Mouse (Mus musculus) testis, adult 2 months (tissue): ENCODE measurements around the gene Clca2.

Experiments
- CTCF ChIP-seq: fragments of 200-500 bp; IDR thresholded peaks from 2 replicates; pipeline ENCODE4 v1.5.1; 2012; ENCODE audit warnings: low read depth, mild to moderate bottlenecking, inconsistent platforms, low read length, moderate library complexity; ENCODE audit not compliant: control insufficient read depth, insufficient read depth, insufficient replicate concordance
- POLR2A ChIP-seq: fragments of 200-500 bp; IDR thresholded peaks from 2 replicates; pipeline ENCODE4 v1.6.1; 2012; ENCODE audit warnings: low read depth, mild to moderate bottlenecking, inconsistent platforms, low read length, moderate library complexity; ENCODE audit not compliant: control insufficient read depth

DNA sequence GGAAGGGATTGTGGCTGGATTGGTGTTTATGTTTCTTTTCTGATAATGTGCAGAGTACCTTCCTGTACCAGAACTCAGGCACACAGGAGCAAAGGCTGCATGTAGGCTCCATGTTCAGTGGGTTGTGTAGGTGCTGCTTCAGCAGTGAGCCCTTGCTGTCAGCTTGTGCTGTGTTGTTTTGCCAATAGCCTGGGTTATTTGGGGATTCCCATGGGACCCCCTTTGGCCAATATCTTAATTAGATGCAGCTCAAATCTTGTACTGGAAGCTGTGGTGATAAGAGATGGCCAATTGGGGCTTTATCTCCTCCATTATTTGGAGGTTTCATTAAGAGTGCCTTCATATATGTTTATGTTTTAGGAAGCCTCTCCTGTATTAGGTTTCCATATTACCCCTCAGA, 43.7 kb upstream of the Clca2 start:
- TF ChIP-seq CTCF: no peak
- no peak for TF ChIP-seq POLR2A
